Mouse (Mus musculus): Measurements from ENCODE around the gene Ube2o. TPM values are rescaled to one million over a fixed set of nuclear protein-coding genes. Genes with fewer than 3 reads are reported as not detected.

Gene Ube2o
- 17.9 TPM for polyA plus RNA-seq (2017; shearing (Covaris generic))

DNA sequence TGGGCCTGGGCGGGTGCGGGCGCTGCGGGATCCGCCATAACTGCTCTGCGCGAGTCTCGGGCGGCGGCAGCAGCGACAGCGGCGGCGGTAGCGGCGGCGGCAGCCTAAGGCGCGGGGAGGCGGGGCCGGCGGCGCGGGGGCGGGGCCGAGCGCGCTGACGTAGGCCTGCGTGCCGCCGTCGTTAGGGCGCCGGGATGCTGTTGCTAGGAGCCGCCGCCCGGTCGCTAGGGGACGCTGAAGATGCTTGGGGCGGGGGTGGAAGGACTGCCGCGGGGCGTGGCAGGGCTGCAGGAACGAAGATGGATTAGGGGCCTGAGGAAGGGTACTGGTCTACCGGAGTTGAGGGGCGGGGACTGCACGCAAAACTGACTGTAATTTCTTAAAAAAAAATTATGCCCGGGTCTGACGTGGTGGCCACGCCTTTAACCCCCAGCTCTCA lies at the start of gene Ube2o:
Gene Ube2o (minus strand): TSS at position 72 of the 439 bp plus-strand sequence.

DNA sequence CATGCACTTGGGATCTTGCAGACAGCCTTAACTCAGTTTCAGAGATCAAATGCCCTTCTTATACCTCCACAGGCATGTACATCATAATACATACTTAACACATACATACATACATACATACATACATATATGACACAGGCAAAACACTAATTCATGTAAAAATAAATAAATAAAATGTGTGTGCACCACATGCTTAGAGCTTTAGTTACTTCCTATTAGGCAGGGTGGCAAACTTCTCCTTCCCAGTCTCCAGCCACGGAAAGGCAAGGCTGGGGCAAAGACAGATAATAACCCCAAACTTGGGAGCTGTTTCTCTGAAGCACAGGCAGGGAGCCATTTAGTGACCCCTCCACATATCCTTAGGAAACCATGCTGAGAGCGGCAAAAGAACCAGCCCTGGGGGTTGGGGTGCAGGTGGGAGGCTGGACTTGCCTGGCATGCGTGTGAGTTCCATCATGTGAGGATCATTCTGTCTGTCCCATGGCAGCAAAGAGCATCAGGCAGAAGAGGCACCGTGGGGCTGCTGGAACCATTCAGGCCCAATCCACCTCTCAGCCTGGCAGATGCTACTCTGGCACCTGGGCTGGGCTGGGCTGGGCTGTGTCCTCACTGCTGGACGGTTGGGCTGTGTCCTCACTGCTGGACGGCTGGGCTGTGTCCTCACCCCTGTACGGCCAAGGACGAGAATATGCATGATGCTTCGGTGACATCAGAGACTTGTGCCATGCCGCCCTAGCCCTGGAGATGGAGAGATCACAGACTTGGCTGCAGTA lies 45.2 kb upstream of the Ube2o start, which contains the start of gene Rhbdf2:
Gene Rhbdf2 (minus strand): TSS at position 721 of the 773 bp plus-strand sequence.

DNA sequence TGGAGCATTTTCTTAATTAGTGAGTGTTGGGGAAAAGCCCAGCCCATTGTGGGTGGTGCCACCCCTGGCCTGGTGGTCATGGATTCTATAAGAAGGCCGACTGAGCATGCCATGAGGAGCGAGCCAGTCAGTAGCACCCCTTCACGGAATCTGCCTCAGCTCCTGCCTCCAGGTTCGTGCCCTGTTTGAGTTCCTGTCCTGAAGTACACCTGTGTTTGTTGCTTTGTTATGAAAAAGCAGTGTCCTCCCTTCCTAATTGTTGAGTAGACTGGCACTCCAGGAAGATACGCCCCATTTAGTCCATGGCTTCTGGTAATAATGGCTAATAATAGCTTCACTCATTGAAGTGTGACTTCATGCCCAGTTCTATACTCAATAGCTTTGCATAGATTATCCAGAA lies 5.1 kb upstream of the Ube2o start, which contains the start of gene Aanat:
Gene Aanat (plus strand): TSS at position 123 of the 400 bp plus-strand sequence.

DNA sequence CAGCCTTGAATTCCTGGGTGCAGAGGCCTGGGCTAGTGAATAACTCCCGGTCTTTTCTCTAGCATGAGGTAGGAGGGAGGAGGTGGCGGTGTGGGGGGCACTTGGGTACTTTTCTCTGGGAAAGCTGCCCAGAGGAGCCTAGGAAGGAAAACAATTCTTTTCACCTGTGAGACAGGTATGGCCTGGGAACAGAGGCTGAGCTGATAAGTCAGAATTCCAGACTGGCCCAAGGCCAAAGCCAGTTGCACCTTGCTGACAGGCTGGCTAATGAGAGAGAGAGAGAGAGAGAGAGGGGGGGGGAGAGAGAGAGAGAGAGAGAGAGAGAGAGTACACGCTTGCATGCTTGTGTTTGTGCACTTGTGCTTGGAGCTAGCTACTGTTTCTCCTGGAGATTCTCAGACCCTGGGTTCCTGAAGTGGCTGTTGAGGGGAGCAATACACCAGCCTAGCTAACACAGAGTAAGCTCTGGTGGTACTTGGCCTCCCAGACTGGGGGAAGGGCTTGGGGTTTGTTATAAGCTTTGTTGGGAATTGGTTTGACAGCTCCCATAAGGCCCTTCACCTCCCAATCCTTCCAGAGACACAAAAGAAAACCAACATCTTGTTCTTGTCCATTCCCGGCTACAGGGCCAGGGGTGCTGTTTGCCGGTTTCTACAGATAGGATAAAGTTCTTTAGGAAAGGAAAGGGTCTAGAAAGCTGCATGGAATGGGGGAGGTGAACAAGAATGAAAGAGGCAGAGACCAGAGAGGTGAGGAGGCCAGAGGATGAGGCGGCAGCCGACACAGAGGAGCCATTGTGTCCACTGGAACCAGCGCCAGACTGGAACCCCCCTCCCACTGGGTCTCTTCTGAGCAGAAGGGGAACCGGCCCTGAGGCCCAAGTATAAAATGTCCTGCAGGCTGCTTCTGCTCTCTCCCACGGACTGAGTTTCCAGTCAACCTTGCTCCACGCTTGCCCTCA lies 50.8 kb downstream of the Ube2o start, which contains the start of gene Sphk1:
Gene Sphk1 (plus strand): TSS at position 739 of the 961 bp plus-strand sequence.

GRCm38 (mm10) chr11:116493795-116494252 lies 87.4 kb downstream of the Ube2o start, which contains the start of gene Prpsap1:
Gene Prpsap1, minus strand, starts transcription at chr11:116494202.

Other genes starting within 250 kb of the Ube2o start
- gene Foxj1, start 246.0 kb downstream of the Ube2o start, polyA plus RNA-seq (2017; shearing (Covaris generic)): not detected
- 13.5 TPM for gene Rnf157, start 168.4 kb downstream of the Ube2o start, polyA plus RNA-seq (2017; shearing (Covaris generic))
- 233 TPM for gene Ubald2, start 147.4 kb downstream of the Ube2o start, polyA plus RNA-seq (2017; shearing (Covaris generic))
- gene Qrich2, start 115.2 kb downstream of the Ube2o start, polyA plus RNA-seq (2017; shearing (Covaris generic)): not detected
- gene Prpsap1, start 87.2 kb downstream of the Ube2o start, polyA plus RNA-seq (2017; shearing (Covaris generic)): 135 TPM
- 0.20 TPM for gene Sphk1, start 50.5 kb downstream of the Ube2o start, polyA plus RNA-seq (2017; shearing (Covaris generic))
- gene Aanat, start 5.0 kb upstream of the Ube2o start, polyA plus RNA-seq (2017; shearing (Covaris generic)): not detected
- 15.5 TPM for gene Rhbdf2, start 45.6 kb upstream of the Ube2o start, polyA plus RNA-seq (2017; shearing (Covaris generic))
- gene Prcd, start 72.1 kb upstream of the Ube2o start, polyA plus RNA-seq (2017; shearing (Covaris generic)): not detected
- not detected for gene Cygb, start 72.9 kb upstream of the Ube2o start, polyA plus RNA-seq (2017; shearing (Covaris generic))
- gene St6galnac1, start 194.1 kb upstream of the Ube2o start, polyA plus RNA-seq (2017; shearing (Covaris generic)): not detected
- gene Mxra7, start 246.6 kb upstream of the Ube2o start, polyA plus RNA-seq (2017; shearing (Covaris generic)): not detected

All from naive thymus-derived CD4-positive, alpha-beta T cell, adult 5 months (primary cell).